Mouse (Mus musculus): Measurements from ENCODE around the gene Las1l.
"Not testable (repeated sequence)": the region's sequence is repeated elsewhere in the genome, so short reads cannot be mapped to it uniquely, and the experiment has no call there.

Gene Las1l

GRCm38 (mm10) chrX:95956497-95957293, at the start of gene Las1l:
TSS of gene Las1l (minus strand) at chrX:95956962.
- peak; percentile 88 for DNase-seq (ENCODE audit: low read depth, low spot score)

- DNase-seq (ENCODE audit: low read depth, low spot score) = no peak
Measured at GRCm38 (mm10) chrX:96006395-96006794, 49.6 kb upstream of the Las1l start.

- DNase-seq (ENCODE audit: low read depth, low spot score) = no peak
Measured at GRCm38 (mm10) chrX:95999601-96000000, 42.8 kb upstream of the Las1l start.

GRCm38 (mm10) chrX:95993206-95993605, 36.4 kb upstream of the Las1l start:
- DNase-seq (ENCODE audit: low read depth, low spot score) = no peak

- no peak for DNase-seq (ENCODE audit: low read depth, low spot score)
Measured at GRCm38 (mm10) chrX:95969936-95970335, 13.2 kb upstream of the Las1l start.

DNA sequence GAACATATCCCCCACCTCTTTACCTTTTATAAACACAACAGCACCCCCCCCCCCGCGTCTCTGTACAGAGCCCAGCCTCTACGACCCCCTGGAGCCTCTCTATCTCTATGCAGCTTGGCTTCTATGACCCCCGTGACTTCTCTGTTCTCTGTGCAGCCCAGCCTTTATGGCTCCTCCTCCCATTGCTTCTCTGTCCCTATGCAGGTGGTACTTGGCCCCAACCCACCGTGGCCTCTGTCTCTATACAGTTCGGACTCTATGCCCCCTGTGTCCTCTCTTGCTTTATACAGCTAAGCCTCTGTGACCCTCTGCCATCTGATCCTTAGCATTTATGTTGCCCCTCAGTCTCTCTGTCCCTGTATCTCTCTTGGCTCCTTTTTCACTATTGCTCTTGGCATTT, 12.4 kb upstream of the Las1l start:
- DNase-seq (ENCODE audit: low read depth, low spot score) = no peak

- DNase-seq (ENCODE audit: low read depth, low spot score) = peak; percentile 81
Measured at GRCm38 (mm10) chrX:95968594-95968965, 11.8 kb upstream of the Las1l start.

DNA sequence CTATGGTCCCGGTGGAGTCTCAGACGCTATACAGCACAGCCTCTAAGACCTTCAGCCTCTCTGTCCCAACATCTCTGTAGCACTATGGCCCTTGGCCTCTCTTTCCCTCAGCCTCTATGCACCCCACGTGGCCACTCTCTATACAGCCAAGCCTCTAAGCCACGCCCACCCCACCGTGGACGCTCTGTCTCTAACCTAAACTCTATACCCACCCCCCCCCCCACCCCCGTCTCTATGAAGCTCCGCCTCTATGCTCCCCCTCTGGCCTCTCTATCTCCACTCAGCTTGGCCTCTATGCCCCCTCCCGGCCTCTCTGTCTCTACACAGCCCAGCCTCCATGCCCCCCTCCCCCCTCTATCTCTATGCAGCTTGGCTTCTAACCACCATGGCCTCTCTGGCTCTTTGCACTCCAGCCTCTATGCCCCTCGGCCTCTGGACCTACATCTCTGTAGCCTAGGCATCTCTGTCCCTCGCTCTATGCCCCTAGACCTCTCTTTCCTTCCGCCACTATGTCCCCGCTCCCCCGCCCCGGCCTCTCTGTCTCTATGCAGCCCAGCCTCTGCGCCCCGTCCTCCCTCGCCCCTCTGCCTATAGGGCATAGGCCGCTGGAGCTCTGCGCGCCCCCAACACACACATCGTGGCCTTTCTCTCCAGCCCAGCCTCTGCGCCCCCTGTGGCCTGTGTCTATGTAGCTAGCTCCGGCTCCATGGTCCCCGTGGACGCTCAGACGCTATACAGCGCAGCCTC, 11.3 kb upstream of the Las1l start:
- DNase-seq (ENCODE audit: low read depth, low spot score) = no peak

DNA sequence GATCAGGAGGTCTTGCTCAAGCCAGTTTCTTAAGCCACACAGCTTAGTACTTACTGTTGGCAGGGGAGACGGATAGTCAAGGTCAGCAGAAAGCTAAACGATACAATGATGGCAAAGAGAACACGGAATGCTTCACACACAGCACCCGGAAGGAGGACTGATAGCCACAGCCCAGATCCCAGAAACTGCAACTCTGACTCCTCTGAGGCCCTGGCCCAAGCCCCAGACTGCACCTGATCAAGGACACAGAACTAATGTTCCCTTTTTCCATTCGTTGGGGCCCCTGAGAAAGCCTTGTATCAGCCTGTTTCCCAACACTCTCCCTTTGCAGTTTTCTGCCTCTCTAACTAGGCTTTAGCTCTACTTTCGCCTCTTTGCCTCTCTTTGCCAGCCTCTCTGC, 8.3 kb upstream of the Las1l start:
- no peak for DNase-seq (ENCODE audit: low read depth, low spot score)

- no peak for DNase-seq (ENCODE audit: low read depth, low spot score)
Measured at GRCm38 (mm10) chrX:95963366-95963765, 6.6 kb upstream of the Las1l start.

DNA sequence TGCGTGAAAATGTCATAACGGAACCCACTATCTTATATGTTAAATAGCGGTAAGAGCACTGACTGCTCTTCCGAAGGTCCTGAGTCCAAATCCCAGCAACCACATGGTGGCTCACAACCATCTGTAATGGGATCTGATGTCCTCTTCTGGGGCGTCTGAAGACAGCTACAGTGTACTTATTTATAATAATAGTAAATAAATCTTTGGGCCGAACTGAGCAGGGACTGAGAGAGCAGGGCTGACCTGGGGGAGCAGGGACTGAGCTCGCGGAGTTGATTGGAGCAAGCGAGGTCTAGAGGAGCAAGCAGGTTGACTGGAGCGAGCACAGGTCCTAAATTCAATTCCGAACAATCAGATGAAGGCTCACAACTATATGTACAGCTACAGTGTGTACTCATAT, 699 bp upstream of the Las1l start:
- DNase-seq (ENCODE audit: low read depth, low spot score) = not testable (repeated sequence)

DNA sequence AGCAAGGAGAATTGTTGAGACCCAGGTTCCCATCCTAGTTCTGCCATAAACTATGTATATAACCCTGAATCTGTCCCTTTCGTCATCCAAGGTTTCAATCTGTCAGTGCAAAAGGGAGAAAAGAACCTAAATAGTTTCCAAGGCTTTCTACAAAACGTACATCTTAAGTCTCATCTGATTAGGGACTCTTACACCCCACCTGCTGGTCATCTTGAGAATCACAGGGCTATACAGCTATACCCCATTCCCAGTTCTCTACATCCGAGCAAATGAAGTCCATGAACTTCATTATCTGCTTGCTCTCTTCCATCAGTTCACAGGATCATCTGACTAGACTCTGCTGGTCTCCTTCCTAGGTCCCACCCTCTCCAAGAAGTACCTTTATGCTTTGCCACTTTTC, 6.0 kb downstream of the Las1l start:
- no peak for DNase-seq (ENCODE audit: low read depth, low spot score)

DNA sequence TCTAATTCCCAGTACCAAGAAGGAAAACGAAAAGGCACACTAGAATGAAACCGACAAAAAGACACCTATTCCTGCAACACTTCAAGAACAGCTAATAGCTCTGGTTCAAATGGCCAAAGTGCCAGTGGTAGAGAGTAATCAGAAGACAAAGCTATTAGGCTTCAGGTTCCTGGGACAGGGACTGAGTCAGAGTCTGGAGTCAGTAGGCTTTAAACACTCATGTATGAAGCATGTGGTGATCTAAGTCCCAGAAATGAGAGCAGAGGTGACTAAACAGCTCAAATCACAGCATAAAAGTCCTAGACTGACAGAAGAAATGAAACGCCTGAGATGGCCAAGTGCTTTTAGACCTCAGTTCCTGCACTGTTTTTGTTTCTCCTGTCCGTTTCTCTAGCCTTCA, 8.6 kb downstream of the Las1l start:
- DNase-seq (ENCODE audit: low read depth, low spot score) = no peak

- DNase-seq (ENCODE audit: low read depth, low spot score) = no peak
Measured at GRCm38 (mm10) chrX:95945496-95945895, 11.3 kb downstream of the Las1l start.

GRCm38 (mm10) chrX:95935481-95935880, 21.3 kb downstream of the Las1l start:
- no peak for DNase-seq (ENCODE audit: low read depth, low spot score)

- DNase-seq (ENCODE audit: low read depth, low spot score) = no peak
Measured at GRCm38 (mm10) chrX:95902716-95903115, 54.0 kb downstream of the Las1l start.
